Mouse (Mus musculus) forebrain, postnatal 0 days (tissue): ENCODE measurements around the gene Chchd1. TPM values are rescaled to one million over a fixed set of nuclear protein-coding genes. Genes with fewer than 3 reads are reported as not detected.

ENCODE experiments used
- ATAC-seq: fragments of 200-750 bp; cut with Nextera tagmentation; 2 replicates; pipeline ENCODE4 v1.8.0; 2017; ENCODE audit warnings: mild to moderate bottlenecking, moderate library complexity
- DNase-seq: peaks from one replicate; pipeline ENCODE4 v3.0.0-alpha.2; 2015
- H3K27ac ChIP-seq: fragments of 300-500 bp; sonication (generic); 2 replicates; pipeline ENCODE4 v1.5.1; 2014; ENCODE audit warnings: low read depth, mild to moderate bottlenecking, antibody characterized with exemption, low read length, moderate library complexity, mixed read lengths
- H3K27me3 ChIP-seq: fragments of 300-500 bp; sonication (generic); 2 replicates; pipeline ENCODE4 v1.6.1; 2014; ENCODE audit warnings: mild to moderate bottlenecking, low read length, mixed read lengths; ENCODE audit not compliant: insufficient read depth
- H3K36me3 ChIP-seq: fragments of 300-500 bp; sonication (generic); 2 replicates; pipeline ENCODE4 v1.6.1; 2014; ENCODE audit warnings: mild to moderate bottlenecking, moderate library complexity; ENCODE audit not compliant: insufficient read depth
- H3K4me1 ChIP-seq: fragments of 300-500 bp; sonication (generic); 2 replicates; pipeline ENCODE4 v1.6.1; 2014; ENCODE audit warnings: antibody characterized with exemption; ENCODE audit not compliant: insufficient read depth
- H3K4me2 ChIP-seq: fragments of 300-500 bp; sonication (generic); 2 replicates; pipeline ENCODE4 v1.6.1; 2014; ENCODE audit warnings: low read depth, mild to moderate bottlenecking, moderate library complexity
- H3K4me3 ChIP-seq: fragments of 300-500 bp; sonication (generic); 2 replicates; pipeline ENCODE4 v1.5.1; 2014; ENCODE audit warnings: low read depth, low read length, mixed read lengths
- H3K9ac ChIP-seq: fragments of 300-500 bp; sonication (generic); 2 replicates; pipeline ENCODE4 v1.6.1; 2014; ENCODE audit warnings: mild to moderate bottlenecking
- H3K9me3 ChIP-seq: fragments of 300-500 bp; sonication (generic); 2 replicates; pipeline ENCODE4 v1.6.1; 2016; ENCODE audit warnings: low read length
- CTCF ChIP-seq: sonication (generic); IDR thresholded peaks from 2 replicates; pipeline ENCODE4 v1.5.1; 2016; ENCODE audit warnings: antibody characterized with exemption, control low read depth, low read depth
- WGBS: fragments of 180-500 bp; shearing (Covaris S2); extraction: QIAGEN DNeasy Blood & Tissue Kit; methylation state at CpG from one replicate; pipeline ENCODE4 v1.1.7; 2014; 5-methylcytosine and 5-hydroxymethylcytosine counted together
- polyA plus RNA-seq: library from polyadenylated mRNA; unstranded; fragments of >200 nt; fragmentation: Nextera tagmentation; extraction: Ambion mirVana; gene quantifications from 2 replicates; pipeline ENCODE4 v1.2.1, GENCODE M21; 2015
- total RNA-seq: library from RNA; depleted of rRNA; stranded (reverse); fragments of >200 nt; gene quantifications from 2 replicates; pipeline ENCODE4 v1.2.3, GENCODE M21; 2014

The Chchd1 gene
- total and polyA plus RNA-seq, 2 experiments from 2014 or later: 222 to 257 TPM

DNA sequence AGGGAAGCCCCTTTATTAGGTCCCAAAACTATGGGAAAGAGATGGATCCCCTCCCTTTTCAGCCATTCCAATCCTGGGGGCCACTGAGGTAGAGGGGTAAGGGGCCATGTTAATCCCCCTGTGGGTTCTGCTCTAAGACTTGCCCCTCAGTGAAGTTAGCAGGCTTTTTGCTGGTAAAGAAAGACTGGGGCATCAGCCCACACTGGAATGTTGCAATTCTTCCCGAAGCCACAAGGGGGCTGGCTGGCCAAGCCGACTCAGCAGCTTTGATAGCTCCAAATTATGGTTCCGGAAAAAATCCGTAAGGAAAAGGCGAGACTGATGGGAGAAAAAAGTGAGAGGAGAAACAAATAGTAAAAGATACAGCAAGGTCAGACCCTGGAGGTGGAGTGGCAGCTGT lies 21.2 kb downstream of the Chchd1 start:
- ATAC-seq (peak; percentile 66), DNase-seq (peak; percentile 84)
- Histone ChIP-seq H3K4me2 (no peak overlapping the region), H3K4me3 (no peak overlapping the region), H3K27ac (no peak overlapping the region), H3K9ac (no peak overlapping the region), H3K36me3 (peaks cover 96% of the 10 kb centered on the region), H3K27me3 (no peaks in the 10 kb centered on the region), H3K4me1 (no peaks in the 10 kb centered on the region), H3K9me3 (no peaks in the 10 kb centered on the region)
- peak; percentile 86 for TF ChIP-seq CTCF
- 9% methylated on average over 5 of the region's 5 CpGs for WGBS

DNA sequence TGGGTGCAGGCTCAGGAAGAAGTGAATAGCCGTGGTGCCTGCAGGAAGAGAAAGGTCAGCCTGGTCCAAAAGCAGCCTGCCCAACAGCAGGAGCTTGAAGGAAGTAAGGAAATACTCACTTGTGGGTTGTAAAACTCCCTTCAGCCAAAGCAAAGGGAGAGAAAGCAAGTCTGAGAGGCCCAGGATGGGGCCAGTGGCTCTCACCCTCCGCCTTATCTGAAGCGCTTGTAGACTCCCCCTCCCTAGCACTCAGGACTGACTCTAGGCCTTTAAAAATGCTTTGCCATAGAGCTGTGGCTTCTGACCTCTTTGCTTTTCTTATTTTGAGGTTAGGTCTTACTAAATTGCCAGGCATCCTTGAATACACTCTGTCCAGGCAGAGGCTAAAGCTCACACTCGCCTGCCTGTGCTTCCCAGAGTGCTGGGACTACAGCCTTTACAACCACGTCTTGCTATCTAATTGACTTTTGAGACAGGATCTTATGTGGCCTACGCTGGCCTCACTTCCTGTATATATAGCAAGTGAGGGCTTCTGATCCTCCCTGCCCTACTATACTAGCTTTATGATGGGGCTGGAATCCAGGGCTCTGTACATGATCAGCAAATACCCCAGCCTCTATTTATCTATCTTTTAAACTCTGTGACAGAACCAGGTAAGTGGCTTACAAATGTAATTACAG lies 23.0 kb downstream of the Chchd1 start:
- Histone ChIP-seq H3K36me3 (peaks cover 90% of the 10 kb centered on the region), H3K4me3 (no peak overlapping the region), H3K27me3 (no peaks in the 10 kb centered on the region), H3K9ac (no peak overlapping the region), H3K4me1 (no peaks in the 10 kb centered on the region), H3K9me3 (no peaks in the 10 kb centered on the region), H3K27ac (no peak overlapping the region), H3K4me2 (no peak overlapping the region)
- no peak for TF ChIP-seq CTCF
- 89% methylated on average over 6 of the region's 6 CpGs for WGBS
- DNase-seq (no peak), ATAC-seq (no peak)

GRCm38 (mm10) chr14:20729871-20730270 lies 27.1 kb downstream of the Chchd1 start:
- no peaks in the 10 kb centered on the region for H3K9me3 ChIP-seq
- H3K27ac ChIP-seq: no peak overlapping the region
- DNase-seq (no peak), ATAC-seq (no peak)
- 95% methylated on average over 9 of the region's 9 CpGs for WGBS
- no peaks in the 10 kb centered on the region for H3K27me3 ChIP-seq
- H3K36me3 ChIP-seq: peaks cover 51% of the 10 kb centered on the region
- peaks cover 7% of the 10 kb centered on the region for H3K4me1 ChIP-seq
- no peak for TF ChIP-seq CTCF
- H3K4me3 ChIP-seq: no peak overlapping the region
- H3K9ac ChIP-seq: no peak overlapping the region
- H3K4me2 ChIP-seq: no peak overlapping the region

- no peak for TF ChIP-seq CTCF
- no peak overlapping the region for H3K9ac ChIP-seq
- DNase-seq (no peak), ATAC-seq (no peak)
- H3K4me2 ChIP-seq: no peak overlapping the region
- H3K27ac ChIP-seq: no peak overlapping the region
- WGBS: 85% methylated on average over 9 of the region's 9 CpGs
- H3K4me3 ChIP-seq: no peak overlapping the region
- no peaks in the 10 kb centered on the region for H3K9me3 ChIP-seq
- H3K36me3 ChIP-seq: peaks cover 42% of the 10 kb centered on the region
- peaks cover 7% of the 10 kb centered on the region for H3K4me1 ChIP-seq
- no peaks in the 10 kb centered on the region for H3K27me3 ChIP-seq
Measured at GRCm38 (mm10) chr14:20730853-20731602, 28.2 kb downstream of the Chchd1 start.

DNA sequence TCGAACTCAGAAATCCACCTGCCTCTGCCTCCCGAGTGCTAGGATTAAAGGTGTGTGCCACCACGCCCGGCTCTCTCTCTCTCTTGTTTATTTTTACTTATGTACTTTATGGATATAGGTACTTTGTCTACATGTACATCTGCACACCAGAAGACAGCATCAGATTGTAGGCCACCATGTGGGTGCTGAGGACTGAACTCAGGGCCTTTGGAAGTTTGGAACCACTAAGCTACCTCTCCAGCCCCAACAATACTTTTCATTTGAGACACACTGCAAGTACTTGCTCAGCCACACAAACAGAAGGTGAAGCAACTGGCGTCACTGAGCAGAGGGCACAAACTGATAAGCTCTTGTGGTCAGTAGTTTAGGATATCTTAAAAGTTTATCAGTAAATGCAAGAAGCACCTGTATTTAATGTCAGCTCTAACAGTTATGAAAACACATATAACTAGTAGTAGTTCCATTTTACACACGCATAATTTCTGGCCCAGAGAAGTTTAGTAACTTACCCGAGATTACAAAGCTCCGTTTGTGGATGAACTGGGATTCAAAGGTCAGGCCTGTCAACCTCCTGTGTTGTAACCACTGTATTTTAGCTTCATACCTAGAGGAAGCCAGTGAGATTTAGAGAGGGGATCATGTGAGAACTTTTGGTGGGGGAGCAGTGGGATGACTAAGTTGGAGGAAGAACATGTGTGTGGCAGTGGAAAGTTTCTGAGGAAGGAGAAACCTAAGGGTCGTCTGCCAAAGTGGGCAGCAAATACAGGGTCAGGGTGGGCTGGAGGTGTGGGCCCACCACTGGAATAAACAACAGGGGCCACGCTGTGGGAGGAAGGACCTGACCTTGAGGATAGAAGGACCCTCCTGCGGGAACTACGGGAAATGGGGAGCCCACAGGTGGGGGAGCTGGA lies 30.5 kb downstream of the Chchd1 start:
- Histone ChIP-seq H3K9ac (peak overlapping the region; percentile 86), H3K36me3 (peaks cover 40% of the 10 kb centered on the region), H3K27me3 (no peaks in the 10 kb centered on the region), H3K9me3 (no peaks in the 10 kb centered on the region), H3K4me1 (peaks cover 7% of the 10 kb centered on the region), H3K4me2 (peak overlapping the region; percentile 82), H3K4me3 (peak overlapping the region; percentile 73), H3K27ac (no peak overlapping the region)
- WGBS: 54% methylated on average over 12 of the region's 12 CpGs
- TF ChIP-seq CTCF: no peak
- ATAC-seq: no peak
- no peak for DNase-seq

DNA sequence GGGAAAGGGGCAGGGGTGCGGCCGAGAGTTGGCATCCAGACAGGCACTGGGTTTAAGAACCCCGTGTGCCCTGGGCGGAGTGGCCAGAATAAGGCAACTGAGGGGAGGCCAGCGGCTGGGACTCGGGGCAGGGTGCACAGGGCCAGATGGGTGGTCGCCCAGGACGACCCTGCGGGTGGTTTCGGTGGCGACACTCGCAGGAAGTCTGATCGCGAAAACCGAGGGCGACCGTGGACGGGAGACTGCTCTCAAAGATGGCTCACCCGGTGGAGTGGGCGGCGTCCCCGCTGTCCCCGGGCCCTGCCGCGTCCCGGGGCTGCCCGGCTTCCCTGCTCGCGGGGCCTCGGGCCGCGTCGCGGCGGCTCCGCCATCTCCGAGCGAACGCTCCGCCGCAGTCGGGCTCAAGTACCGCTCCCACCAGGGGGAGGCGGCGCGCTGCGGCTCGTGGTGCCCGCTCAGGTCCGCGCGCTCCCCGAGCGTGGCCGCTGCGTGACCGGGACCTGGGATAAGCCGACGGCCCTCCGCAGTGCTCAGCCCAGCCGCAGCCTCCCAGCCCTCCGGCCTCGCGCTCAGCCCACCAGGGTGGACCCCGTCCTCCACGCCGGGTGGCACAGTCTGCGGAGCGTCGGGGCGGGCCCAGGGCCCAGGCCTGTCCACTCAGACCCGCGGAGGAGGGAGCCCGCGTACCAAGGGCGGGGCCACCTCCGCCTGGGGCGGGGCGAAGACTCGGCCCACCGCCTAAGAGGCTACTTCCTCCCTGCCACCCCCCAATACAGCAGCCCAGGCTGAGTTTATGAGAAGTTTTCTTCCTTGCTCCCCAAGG lies 31.4 kb downstream of the Chchd1 start, which contains the start of gene Ndst2:
Ndst2 (minus strand) TSS at position 611 of the 823 bp plus-strand sequence.
- ATAC-seq (peak; percentile 98), DNase-seq (peak; percentile 89)
- H3K27me3 ChIP-seq: no peaks in the 10 kb centered on the region
- peak within 1 kb of the TSS; percentile 79 for H3K27ac ChIP-seq
- H3K9me3 ChIP-seq: no peaks in the 10 kb centered on the region
- 2% methylated on average over 80 of the region's 81 CpGs for WGBS
- H3K9ac ChIP-seq: peak within 1 kb of the TSS; percentile 86
- peaks cover 40% of the 10 kb centered on the region for H3K36me3 ChIP-seq
- H3K4me1 ChIP-seq: peaks cover 7% of the 10 kb centered on the region
- peak within 1 kb of the TSS; percentile 82 for H3K4me2 ChIP-seq
- peak within 1 kb of the TSS; percentile 73 for H3K4me3 ChIP-seq
- peak; percentile 41 for TF ChIP-seq CTCF
